Mouse (Mus musculus) brain, embryonic 18.5 days (tissue): ENCODE results near the gene Serpinb1c.
"Not testable (repeated sequence)": the region's sequence is repeated elsewhere in the genome, so short reads cannot be mapped to it uniquely, and the experiment has no call there.

Experiments
- DNase-seq: peaks from one replicate; pipeline ENCODE4 v3.0.0-alpha.2; 2012; ENCODE audit warnings: low read depth, low spot score

Gene Serpinb1c

GRCm38 (mm10) chr13:32898111-32898510 lies at the start of gene Serpinb1c:
Gene Serpinb1c (minus strand): TSS chr13:32898211.
- DNase-seq = no peak

GRCm38 (mm10) chr13:32939191-32939590 lies 41.2 kb upstream of the Serpinb1c start:
- not testable (repeated sequence) for DNase-seq

DNA sequence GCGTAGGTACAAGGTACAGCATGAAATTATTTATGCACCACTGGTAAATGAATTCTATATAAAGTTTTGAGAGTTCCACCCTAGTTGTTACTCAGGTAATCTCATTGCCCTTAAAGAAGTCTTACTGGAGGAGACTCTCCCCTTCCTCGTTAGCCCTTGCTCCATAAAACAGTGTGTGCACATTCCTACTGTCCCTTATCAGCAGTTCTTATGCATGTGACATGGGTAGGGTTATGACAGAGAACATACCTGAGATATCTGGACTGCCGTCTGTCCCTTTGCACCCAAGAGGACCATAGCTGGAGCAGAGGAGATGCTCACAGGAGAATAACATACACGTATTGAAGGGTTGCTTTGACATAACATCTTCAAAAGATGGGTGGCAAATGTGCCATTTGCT lies 40.3 kb upstream of the Serpinb1c start:
- DNase-seq = not testable (repeated sequence)

DNA sequence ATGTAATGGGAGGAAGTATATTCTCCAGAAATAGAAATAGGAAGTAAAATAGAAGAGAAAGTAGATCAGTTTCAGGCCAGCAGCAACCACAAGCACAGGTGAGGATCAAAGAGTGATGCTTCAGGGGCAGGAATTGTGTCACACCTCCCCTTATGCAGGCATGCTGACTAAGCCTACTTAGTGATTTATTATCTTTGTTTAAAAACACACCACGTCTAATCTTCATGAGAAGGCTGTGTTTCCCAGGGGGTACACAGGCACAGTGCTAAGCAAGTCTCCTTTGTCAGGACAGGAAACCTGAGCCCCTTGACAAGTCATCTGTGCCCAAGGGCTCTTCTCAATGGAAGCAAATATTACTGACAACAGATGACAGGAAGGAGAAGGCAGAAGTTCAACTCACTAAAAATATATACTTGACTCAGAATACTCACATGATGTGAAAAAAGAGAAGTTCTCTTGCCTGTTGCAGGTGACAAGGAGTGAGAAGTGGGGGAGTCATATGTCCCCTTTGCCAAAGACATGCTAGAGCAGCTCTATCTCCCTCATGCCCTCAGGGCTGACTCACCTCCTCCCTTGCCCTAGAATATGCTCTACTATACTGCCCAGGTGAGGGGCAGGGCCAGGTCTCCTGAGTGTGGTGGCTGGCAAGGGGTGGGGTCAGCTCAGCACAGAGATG lies 36.8 kb upstream of the Serpinb1c start:
- DNase-seq = no peak

DNA sequence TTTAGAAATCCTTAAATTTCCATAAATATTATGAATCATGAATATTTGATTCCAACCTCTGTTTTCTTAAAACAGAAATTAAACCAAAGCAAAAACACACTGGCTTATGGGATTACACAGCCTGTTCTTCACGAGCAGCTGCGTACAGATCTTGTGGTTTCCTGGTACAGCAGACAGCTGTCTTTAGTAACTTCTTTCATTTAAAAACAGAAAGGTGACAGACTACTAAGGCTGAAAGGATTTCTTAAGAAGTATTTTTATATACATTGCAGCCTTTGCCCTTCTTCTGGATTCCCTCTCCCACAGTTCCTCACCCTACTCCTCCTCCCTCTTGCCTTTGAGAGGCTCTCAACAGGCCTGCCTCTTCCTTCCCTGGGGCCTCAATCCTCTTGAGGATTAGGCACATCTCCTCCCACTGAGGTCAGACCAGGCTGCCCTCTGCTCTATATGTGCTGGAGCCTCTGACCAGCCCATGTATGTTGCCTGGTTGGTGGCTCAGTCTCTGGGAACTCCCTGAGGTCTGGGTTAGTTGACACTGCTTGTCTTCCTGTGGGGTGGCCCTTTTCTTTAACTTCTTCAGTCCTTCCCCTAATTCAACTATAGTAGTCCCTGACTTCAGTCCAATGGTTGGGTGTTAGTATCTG lies 31.2 kb upstream of the Serpinb1c start:
- no peak for DNase-seq

- no peak for DNase-seq
Measured at GRCm38 (mm10) chr13:32927241-32927640, 29.2 kb upstream of the Serpinb1c start.

DNA sequence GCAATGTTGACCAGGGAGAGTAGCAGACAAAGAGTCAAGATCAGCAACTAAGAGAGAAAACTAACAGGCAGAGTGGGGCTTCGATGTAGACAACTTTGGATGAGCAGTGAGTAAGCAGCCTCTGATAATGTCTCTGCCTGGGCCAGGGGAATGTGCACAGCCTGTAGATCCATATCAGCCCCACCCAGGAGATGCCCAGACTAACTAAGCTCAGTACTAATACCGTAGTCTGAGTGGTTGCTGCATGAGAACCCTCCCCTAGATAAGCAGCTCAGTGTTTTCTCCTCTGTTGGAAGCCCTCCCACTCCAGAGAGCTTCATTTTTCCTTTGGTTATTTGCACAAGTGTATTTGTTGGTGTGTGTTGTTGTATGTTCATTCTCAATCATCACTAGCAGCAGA lies 28.6 kb upstream of the Serpinb1c start:
- no peak for DNase-seq

GRCm38 (mm10) chr13:32924578-32925360 lies 26.8 kb upstream of the Serpinb1c start:
- no peak for DNase-seq

- DNase-seq = no peak
Measured at GRCm38 (mm10) chr13:32922622-32923021, 24.6 kb upstream of the Serpinb1c start.

DNA sequence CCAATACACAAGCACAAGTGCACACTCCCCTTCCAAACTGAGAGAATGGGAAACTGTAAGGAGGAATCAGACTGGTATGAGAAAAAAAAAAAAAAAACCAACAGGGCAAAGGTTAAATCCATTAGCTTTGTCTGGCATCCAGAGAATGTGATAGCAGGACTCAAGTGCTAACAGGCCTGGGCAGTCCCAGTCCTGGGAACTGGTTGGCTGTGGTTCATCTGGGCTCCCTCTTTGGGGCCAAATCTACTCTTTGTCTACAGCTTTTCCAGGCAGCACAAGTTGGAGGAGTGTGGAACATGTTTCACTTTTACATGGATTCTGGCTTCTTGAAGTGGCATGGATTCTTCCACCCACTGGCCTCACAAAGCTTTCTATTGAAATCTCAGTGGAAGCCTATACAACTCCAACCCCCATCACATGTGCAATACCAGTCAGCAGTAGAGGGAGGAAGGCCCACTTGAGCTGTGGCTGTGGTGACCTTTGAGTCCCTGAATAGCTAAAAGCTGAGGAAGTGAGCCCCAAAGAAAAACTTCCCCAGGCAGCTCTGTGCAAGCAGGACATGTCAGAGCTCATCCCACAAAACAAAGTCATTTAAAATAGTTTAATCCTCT lies 14.9 kb upstream of the Serpinb1c start:
- DNase-seq = no peak

DNA sequence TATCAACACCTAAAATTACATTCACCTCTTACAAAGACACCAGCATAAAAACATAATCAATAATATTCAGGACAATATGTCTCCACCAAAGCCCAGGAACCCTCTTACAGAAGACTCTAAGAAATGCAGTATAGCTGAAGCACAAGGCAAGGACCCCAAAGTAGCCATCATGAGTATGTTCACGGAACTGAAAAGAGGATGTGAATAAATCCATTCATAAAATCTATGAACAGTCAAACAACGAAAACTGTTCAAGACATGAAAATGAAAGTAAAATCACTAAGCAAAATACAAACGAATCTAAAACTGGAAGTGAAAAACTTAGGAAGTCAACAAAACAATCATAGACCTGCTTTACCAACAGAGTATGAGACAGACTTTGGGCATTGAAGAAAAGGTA lies 10.2 kb upstream of the Serpinb1c start:
- DNase-seq = no peak

GRCm38 (mm10) chr13:32903211-32903873 lies 5.3 kb upstream of the Serpinb1c start:
- peak; percentile 46 for DNase-seq

DNA sequence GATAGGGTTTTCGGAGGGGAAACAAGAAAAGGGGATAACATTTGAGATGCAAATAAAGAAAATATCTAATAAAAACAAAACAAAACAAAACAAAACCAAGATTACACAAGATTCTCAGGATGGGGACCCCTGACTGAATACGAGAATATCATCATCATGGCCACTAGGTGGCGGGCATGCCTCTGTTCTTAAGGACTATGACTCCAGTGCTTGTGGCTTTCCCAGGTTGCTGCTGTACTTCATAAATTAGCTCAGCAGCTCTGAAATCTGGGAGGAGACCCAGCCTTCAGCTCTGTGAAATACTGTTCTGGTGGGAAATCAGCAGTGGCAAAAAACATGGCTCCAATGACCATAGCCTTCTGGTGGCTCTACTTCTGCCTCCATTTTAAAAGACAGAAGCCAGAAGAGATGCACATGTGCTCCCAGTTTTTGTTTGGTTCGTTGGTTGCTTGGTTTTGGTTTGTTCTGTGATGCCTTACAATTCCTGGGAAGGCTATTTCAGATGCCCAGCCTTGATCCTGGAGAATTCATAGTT lies 4.5 kb upstream of the Serpinb1c start:
- peak; percentile 56 for DNase-seq

DNA sequence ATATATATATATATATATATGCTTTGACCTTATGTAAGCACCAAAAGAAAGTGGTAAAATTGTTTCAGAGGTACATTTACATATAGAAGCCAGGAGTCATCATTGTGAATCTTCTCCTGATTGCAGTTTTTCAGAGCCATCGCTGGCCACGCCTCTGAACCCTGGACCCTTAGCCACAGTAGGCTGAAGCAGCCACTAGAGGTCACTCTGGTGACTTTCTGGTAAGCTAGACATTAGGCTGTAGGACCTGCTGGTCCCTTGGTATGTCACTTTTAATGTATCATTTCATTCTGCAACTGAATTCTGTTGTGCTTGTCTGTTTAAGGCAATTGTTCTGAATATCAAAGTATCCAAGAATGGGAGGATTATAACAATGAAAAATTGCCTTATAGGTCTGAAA lies 2.6 kb upstream of the Serpinb1c start:
- no peak for DNase-seq

- not testable (repeated sequence) for DNase-seq
Measured at GRCm38 (mm10) chr13:32899114-32899513, 1.1 kb upstream of the Serpinb1c start.

DNA sequence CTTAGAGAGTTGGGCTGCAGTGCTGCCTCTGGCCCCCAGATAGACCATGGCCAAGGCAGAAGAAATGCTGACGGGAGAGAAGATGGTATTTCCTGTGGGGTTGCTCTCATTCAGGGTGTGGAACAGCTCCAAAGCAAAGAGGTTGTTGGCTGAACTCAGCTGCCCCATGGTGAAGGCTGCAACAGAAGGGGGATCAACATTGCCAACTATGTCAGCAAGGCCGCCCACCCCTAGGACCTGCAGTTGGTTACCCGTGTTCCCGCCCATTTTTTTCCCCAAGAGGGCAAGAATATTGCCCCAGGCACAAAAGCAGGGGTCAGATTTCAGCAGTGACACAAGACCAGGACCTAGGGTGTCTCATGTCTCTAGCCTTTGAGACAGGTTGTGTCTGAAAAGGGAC lies 1.1 kb downstream of the Serpinb1c start:
- no peak for DNase-seq

GRCm38 (mm10) chr13:32884755-32885154 lies 13.3 kb downstream of the Serpinb1c start:
- DNase-seq = no peak

GRCm38 (mm10) chr13:32873862-32874261 lies 24.1 kb downstream of the Serpinb1c start:
- DNase-seq = no peak

GRCm38 (mm10) chr13:32868843-32869242 lies 29.2 kb downstream of the Serpinb1c start:
- no peak for DNase-seq

DNA sequence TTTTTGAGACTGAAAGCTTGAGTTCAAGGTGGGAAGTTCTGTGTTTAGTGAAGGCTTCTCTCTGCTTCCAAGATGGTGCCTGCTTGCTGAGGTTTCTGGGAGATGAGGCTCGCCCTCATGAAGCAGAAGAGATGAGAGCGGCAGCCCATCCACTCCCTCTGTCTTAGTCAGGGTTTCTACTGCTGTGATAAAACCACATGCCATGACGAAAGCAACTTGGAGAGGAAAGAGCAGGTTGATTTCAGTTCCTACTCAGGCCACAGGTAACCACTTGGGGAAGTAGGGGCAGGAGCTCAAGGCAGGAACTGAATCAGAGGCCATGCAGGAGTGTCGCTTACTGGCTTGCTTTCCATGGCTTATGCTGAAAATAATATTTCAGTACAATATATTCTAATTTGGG lies 29.8 kb downstream of the Serpinb1c start:
- DNase-seq = not testable (repeated sequence)

GRCm38 (mm10) chr13:32867030-32867429 lies 31.0 kb downstream of the Serpinb1c start:
- no peak for DNase-seq
